Mouse (Mus musculus) left cerebral cortex, postnatal 10 days (tissue): ENCODE measurements at regions not wholly inside any gene's neighbourhood (a gene's known extent, or its start where the extent isn't known, plus 50 kb on each side); places are given as distances from the start of the nearest gene placed in this dataset.
A peak's percentile ranks its signal among the peaks of the same experiment; 100 is the strongest.

Source experiments
- DNase-seq, 2 experiments: peaks; one replicate each; pipeline ENCODE4 v3.0.0; 2021 to 2022; ENCODE audit warnings: low spot score in 2 of 2, mixed read lengths in 1 of 2; ENCODE audit errors: extremely low spot score in 1 of 2
- intact Hi-C: fragments of 180-260 bp; cut with DNase I; formaldehyde crosslinking; loops from one replicate; pipeline ENCODE4 v1.15.1; 2025

GRCm38 (mm10) chr3:129442756-129443155 is 89.4 kb upstream of the Elovl6 start:
- intact Hi-C loops = no loop called here
- DNase-seq = no peak

DNA sequence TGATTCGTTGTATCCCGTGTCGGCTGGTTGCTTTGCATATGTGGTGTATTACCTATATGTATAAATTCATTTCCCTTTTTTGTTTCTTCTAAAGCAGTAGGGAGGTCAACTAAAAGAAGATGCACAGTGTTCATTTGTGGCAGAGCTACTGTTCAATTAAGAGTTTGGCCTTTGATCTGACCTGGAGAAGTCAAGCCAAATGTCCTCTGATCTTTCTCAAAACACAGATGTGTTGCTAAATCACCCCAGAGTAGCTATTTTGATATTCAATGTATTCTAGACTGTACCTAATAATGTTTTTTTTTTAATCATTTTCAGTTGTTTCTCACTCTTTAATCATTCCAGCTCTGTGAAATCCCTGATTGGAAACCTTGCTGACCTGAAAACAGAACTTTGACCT is 87.9 kb upstream of the Elovl6 start:
- intact Hi-C loops = no loop called here
- no peak for DNase-seq

- no peak for DNase-seq
- intact Hi-C loops = no loop called here
Observed at GRCm38 (mm10) chr3:129445961-129446360, 86.2 kb upstream of the Elovl6 start.

DNA sequence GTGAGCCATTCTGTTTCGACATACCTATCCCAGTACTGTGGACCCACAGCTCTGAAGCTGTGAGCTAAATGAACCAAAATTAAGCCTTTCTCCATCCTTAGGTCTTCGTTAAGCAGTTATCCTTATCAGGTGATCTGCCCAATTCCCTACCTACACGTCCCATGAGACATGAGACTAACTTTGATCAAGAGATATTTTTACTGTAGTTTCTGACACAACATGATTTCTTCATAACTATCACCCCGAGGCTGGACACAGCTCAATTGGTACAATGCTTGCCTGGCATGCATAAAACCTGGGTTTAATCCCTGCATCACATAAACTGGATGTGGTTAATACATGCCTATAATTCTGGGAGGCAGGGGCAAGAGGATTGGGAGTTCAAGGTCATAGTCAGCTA is 82.2 kb upstream of the Elovl6 start:
- intact Hi-C loops = no loop called here
- DNase-seq = no peak

- intact Hi-C loops = no loop called here
- DNase-seq = no peak
Observed at GRCm38 (mm10) chr3:129450671-129451070, 81.5 kb upstream of the Elovl6 start.

DNA sequence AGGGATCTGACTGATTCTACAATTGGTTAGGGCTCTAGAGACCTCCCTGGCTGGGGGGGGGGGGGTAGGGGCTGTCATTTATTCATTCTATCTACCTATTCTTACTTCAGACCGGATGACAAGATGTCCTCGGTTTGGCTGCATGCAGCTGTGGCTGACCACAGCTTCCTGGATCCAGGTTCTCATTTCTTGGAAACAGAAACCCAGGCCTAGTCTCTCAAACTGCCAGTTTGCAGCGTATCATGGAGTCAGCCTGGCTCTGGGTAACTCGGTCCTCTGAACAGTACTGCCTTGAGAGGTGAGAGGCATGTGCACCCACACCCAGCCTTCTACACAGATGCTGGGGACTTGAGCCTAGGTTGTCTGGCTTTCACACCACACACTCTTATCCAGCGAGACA is 62.1 kb upstream of the Elovl6 start:
- intact Hi-C loops = no loop called here
- no peak for DNase-seq

GRCm38 (mm10) chr3:129471332-129471731 is 60.8 kb upstream of the Elovl6 start:
- intact Hi-C loops = no loop called here
- DNase-seq = no peak

GRCm38 (mm10) chr3:129472008-129472407 is 60.1 kb upstream of the Elovl6 start:
- intact Hi-C loops = no loop called here
- no peak for DNase-seq

DNA sequence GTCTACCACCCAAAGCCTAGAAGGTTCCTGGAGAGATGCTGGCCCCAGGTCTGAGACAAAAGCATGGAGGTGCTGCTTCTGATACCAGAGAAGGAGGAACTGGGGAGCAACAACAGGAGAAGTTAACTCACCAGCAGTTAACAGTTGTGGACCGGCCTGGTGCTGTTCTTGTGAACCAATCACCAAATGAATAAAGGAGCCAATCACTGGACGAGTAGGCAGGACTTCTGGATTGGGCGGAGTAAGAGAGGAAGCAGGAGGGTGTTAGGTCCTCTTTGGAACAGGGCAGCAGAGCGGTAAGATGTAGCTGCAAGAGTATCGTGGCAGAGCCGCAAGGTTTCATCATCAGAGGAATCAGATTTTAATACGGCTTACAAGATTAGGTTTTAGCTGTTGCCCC is 57.7 kb upstream of the Elovl6 start:
- intact Hi-C loops = no loop called here
- no peak for DNase-seq

DNA sequence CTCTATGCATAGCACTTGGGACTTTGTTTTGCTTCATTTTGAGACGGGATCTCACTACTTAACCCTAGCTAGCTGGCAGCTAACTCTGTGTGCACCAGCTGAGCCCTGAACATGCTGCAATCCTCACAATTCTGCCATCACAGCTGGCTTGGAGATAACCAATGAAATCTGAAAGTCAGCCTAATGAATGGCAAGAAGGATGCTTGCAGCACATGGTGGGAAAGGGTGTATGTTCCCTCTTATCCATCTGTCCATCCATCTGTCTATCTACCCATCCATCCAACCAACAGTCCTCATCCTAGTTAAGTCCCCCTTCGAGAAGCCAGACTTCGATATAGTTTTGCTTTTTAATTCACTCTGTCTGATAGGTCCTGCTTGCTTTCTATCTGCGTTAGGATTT is 55.9 kb upstream of the Elovl6 start:
- intact Hi-C loops = no loop called here
- no peak for DNase-seq

DNA sequence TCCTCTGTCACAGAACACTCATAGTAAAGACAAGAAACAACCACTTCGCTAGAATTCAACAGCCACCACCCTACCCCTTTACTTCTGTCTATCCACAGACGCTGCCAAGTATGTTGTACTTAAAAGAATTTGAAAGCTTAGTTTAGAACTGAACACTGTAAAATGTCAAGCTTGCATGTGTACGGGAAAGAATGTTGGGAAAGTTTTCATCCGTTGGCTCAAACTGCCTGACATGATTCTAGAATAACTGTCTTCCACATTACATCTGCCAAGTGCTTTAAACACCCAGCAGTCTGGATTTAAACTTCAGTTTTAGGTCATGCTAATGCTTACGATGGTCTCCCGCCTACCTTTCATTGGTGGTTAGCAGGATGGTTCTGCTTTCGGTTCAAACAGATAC is 54.1 kb upstream of the Elovl6 start:
- intact Hi-C loops = no loop called here
- peak in 1 of 2 experiments; percentile 20 for DNase-seq

GRCm38 (mm10) chr3:129481293-129481692 is 50.9 kb upstream of the Elovl6 start:
- intact Hi-C loops = no loop called here

More at GRCm38 (mm10) chr3:129481293-129481692, 50.9 kb upstream of the Elovl6 start:
- no peak for DNase-seq
